Mouse (Mus musculus) heart, embryonic 16.5 days (tissue): Measurements from ENCODE around the gene Zyg11b. TPM values are rescaled to one million over a fixed set of nuclear protein-coding genes. Genes with fewer than 3 reads are reported as not detected.

Experiments used
- polyA plus RNA-seq: library from polyadenylated mRNA; unstranded; fragments of >200 nt; fragmentation: Nextera tagmentation; extraction: Ambion mirVana; gene quantifications from 2 replicates; pipeline ENCODE4 v1.2.1, GENCODE M21; 2015

Zyg11b gene
- polyA plus RNA-seq, 1 experiment from 2014 or later = 7.6 TPM

Other genes starting within 250 kb of the Zyg11b start
- 0.64 TPM in 2 replicates for gene Podn, start 204.7 kb downstream of the Zyg11b start, polyA plus RNA-seq
- 189 and 200 TPM in 2 replicates for gene Scp2, start 156.1 kb downstream of the Zyg11b start, polyA plus RNA-seq
- 22.8 and 27.9 TPM in 2 replicates for gene Echdc2, start 135.7 kb downstream of the Zyg11b start, polyA plus RNA-seq
- gene Zyg11a, start 83.0 kb downstream of the Zyg11b start, polyA plus RNA-seq = 0.05 TPM in 1 of 2 replicates, not detected in the other
- 46.3 and 53.6 TPM in 2 replicates for gene Coa7, start 27.0 kb upstream of the Zyg11b start, polyA plus RNA-seq
- 1.3 and 1.4 TPM in 2 replicates for gene Shisal2a, start 82.3 kb upstream of the Zyg11b start, polyA plus RNA-seq
- gene Gpx7, start 105.9 kb upstream of the Zyg11b start, polyA plus RNA-seq = 51.4 and 53.6 TPM in 2 replicates
- 38.7 and 42.3 TPM in 2 replicates for gene Tut4, start 158.3 kb upstream of the Zyg11b start, polyA plus RNA-seq